Comparison of ENCODE assay signal across 8 mouse cellular contexts in genomic region chr16:13256667-13257527, GRCm38 (mm10). TPM values are rescaled to one million over a fixed set of nuclear protein-coding genes. Genes with fewer than 3 reads are reported as not detected.
DNase-seq lines count a peak whose midpoint lies in the region; ATAC-seq and TF ChIP-seq lines count a peak whose summit lies in the region.

No protein-coding gene starts in this region.

- H3K4me2 ChIP-seq in forebrain, embryonic 11.5 days (ENCODE audit: low read depth, low read length, severe bottlenecking) = peak overlapping the region; percentile 91
- peak overlapping the region; percentile 84 for H3K4me2 ChIP-seq in hindbrain, embryonic 14.5 days (replicated peaks)
- peak overlapping the region; percentile 93 for H3K4me2 ChIP-seq in liver, postnatal 0 days (ENCODE audit: low read depth, low read length)
- peak overlapping the region; percentile 91 for H3K4me2 ChIP-seq in neural tube, embryonic 15.5 days

- H3K36me3 ChIP-seq in forebrain, embryonic 11.5 days (ENCODE audit: control insufficient read depth, insufficient read depth, low read length) = no peaks in the 10 kb centered on the region
- H3K36me3 ChIP-seq in hindbrain, embryonic 14.5 days (replicated peaks; ENCODE audit: control insufficient read depth, insufficient read depth) = no peaks in the 10 kb centered on the region
- H3K36me3 ChIP-seq in liver, postnatal 0 days (replicated peaks; ENCODE audit: insufficient read depth, low read length) = no peaks in the 10 kb centered on the region
- H3K36me3 ChIP-seq in neural tube, embryonic 15.5 days = no peaks in the 10 kb centered on the region

- 6% methylated on average over 58 of the region's 64 CpGs for WGBS in forebrain, embryonic 11.5 days
- WGBS in hindbrain, embryonic 14.5 days = 6% methylated on average over 53 of the region's 64 CpGs
- WGBS in liver, postnatal 0 days (ENCODE audit: insufficient replicate concordance) = 6% methylated on average over 49 of the region's 64 CpGs
- WGBS in neural tube, embryonic 15.5 days = 4% methylated on average over 62 of the region's 64 CpGs

- H3K9me3 ChIP-seq in forebrain, embryonic 11.5 days (ENCODE audit: control insufficient read depth, low read length) = no peaks in the 10 kb centered on the region
- no peaks in the 10 kb centered on the region for H3K9me3 ChIP-seq in hindbrain, embryonic 14.5 days (ENCODE audit: control insufficient read depth, low read length)
- no peaks in the 10 kb centered on the region for H3K9me3 ChIP-seq in liver, postnatal 0 days (ENCODE audit: low read length)
- H3K9me3 ChIP-seq in neural tube, embryonic 15.5 days (replicated peaks) = no peaks in the 10 kb centered on the region

- ATAC-seq in Patski = peak; percentile 38
- peak; percentile 81 for ATAC-seq in forebrain, embryonic 11.5 days (replicated peaks; ENCODE audit: low FRiP score)
- ATAC-seq in hindbrain, embryonic 14.5 days (ENCODE audit: low FRiP score) = peak; percentile 64
- ATAC-seq in liver, postnatal 0 days = peak; percentile 68
- ATAC-seq in neural tube, embryonic 15.5 days (ENCODE audit: low FRiP score) = peak; percentile 79

- TF ChIP-seq CTCF in left cerebral cortex, adult 2 months (IDR thresholded peaks at IDR 0.05) = no peak
- no peak for TF ChIP-seq CTCF in Patski (IDR thresholded peaks at IDR 0.05)
- TF ChIP-seq CTCF in liver, postnatal 0 days (IDR thresholded peaks at IDR 0.05; ENCODE audit: low read depth) = no peak

- POLR2A ChIA-PET in Patski (lab: Charles Lee) = interaction anchor here (1.1 kb wide), 1 partner anchor 35 kb away, joined by 5 read pairs; no protein-coding TSS in a partner anchor

- no peak for TF ChIP-seq EP300 in liver, postnatal 0 days (IDR thresholded peaks at IDR 0.05; ENCODE audit: low read depth)

- in situ Hi-C loops in Patski (cut with MboI; ENCODE audit: low pct_unique_long_range_greater_than_20kb) = no loop called here

- CTCF ChIA-PET in Patski (lab: Charles Lee) = interaction anchor here (0.8 to 1.0 kb wide), 3 partner anchors 10 to 63 kb away, joined by 3 read pairs; no protein-coding TSS in a partner anchor

- peak; percentile 27 to 32 for DNase-seq in left cerebral cortex, adult 2 months (ENCODE audit: extremely low spot score in 1 of 2, low spot score in 2 of 2)
- no peak for DNase-seq in left cerebral cortex, adult 9 months (ENCODE audit: low spot score in 2 of 2)
- DNase-seq in Patski (ENCODE audit: low read depth, low spot score) = no peak
- no peak for DNase-seq in forebrain, embryonic 11.5 days (ENCODE audit: low spot score)
- DNase-seq in hindbrain, embryonic 14.5 days (ENCODE audit: low spot score) = peak; percentile 24
- DNase-seq in liver, postnatal 0 days = no peak
- no peak for DNase-seq in cerebellum, adult 8-10 months

- H3K27ac ChIP-seq in left cerebral cortex, adult 2 months = peak overlapping the region; percentile 97
- peak overlapping the region; percentile 59 for H3K27ac ChIP-seq in forebrain, embryonic 11.5 days (ENCODE audit: low read depth, low read length)
- H3K27ac ChIP-seq in hindbrain, embryonic 14.5 days = peak overlapping the region; percentile 88
- peak overlapping the region; percentile 81 for H3K27ac ChIP-seq in liver, postnatal 0 days (ENCODE audit: low read depth)
- peak overlapping the region; percentile 91 for H3K27ac ChIP-seq in neural tube, embryonic 15.5 days (replicated peaks)

- no peaks in the 10 kb centered on the region for H3K27me3 ChIP-seq in Patski
- no peaks in the 10 kb centered on the region for H3K27me3 ChIP-seq in forebrain, embryonic 11.5 days (ENCODE audit: control insufficient read depth, insufficient read depth, low read length)
- H3K27me3 ChIP-seq in hindbrain, embryonic 14.5 days (ENCODE audit: control insufficient read depth, insufficient read depth, low read length) = no peaks in the 10 kb centered on the region
- H3K27me3 ChIP-seq in liver, postnatal 0 days (ENCODE audit: insufficient read depth, low read length) = no peaks in the 10 kb centered on the region
- no peaks in the 10 kb centered on the region for H3K27me3 ChIP-seq in neural tube, embryonic 15.5 days (replicated peaks)

- H3K9ac ChIP-seq in forebrain, embryonic 11.5 days (ENCODE audit: low read length) = peak overlapping the region; percentile 92
- peak overlapping the region; percentile 79 for H3K9ac ChIP-seq in hindbrain, embryonic 14.5 days
- H3K9ac ChIP-seq in liver, postnatal 0 days (replicated peaks) = peak overlapping the region; percentile 83
- H3K9ac ChIP-seq in neural tube, embryonic 15.5 days (replicated peaks) = peak overlapping the region; percentile 88

- H3K4me3 ChIP-seq in left cerebral cortex, adult 2 months = peak overlapping the region; percentile 76
- H3K4me3 ChIP-seq in forebrain, embryonic 11.5 days (ENCODE audit: low read depth, low read length) = peak overlapping the region; percentile 79
- peak overlapping the region; percentile 83 for H3K4me3 ChIP-seq in hindbrain, embryonic 14.5 days (replicated peaks; ENCODE audit: low read length)
- H3K4me3 ChIP-seq in liver, postnatal 0 days (ENCODE audit: low read depth, low read length) = peak overlapping the region; percentile 78
- H3K4me3 ChIP-seq in neural tube, embryonic 15.5 days (replicated peaks) = peak overlapping the region; percentile 86

- intact Hi-C loops in left cerebral cortex, adult 2 months (cut with DNase I) = loop anchor here (1.0 to 5.0 kb wide), 4 partner anchors 60 to 100 kb away; no protein-coding TSS in a partner anchor

- peaks cover 5% of the 10 kb centered on the region; the same call in 1 of the 2 replicates for H3K4me1 ChIP-seq in forebrain, embryonic 11.5 days (replicated peaks; ENCODE audit: control insufficient read depth, insufficient read depth, low read length)
- peaks cover 9% of the 10 kb centered on the region for H3K4me1 ChIP-seq in hindbrain, embryonic 14.5 days (replicated peaks; ENCODE audit: control insufficient read depth, insufficient read depth, low read length)
- H3K4me1 ChIP-seq in liver, postnatal 0 days (ENCODE audit: insufficient read depth) = peaks cover 18% of the 10 kb centered on the region
- H3K4me1 ChIP-seq in neural tube, embryonic 15.5 days = peaks cover 21% of the 10 kb centered on the region

RNA-seq across cellular contexts. Expression of gene Mrtfb, which starts 0.6 kb away (rescaled TPM):
- total RNA-seq in left cerebral cortex, adult 2 months (2021) = 100 to 1,000 TPM; 188 to 193 TPM
- 18.7 TPM for polyA plus RNA-seq in Patski (2021)
- polyA plus RNA-seq in forebrain, embryonic 11.5 days (2014; fragmentation: Nextera tagmentation; extraction: Ambion mirVana) = 21.9 and 22.4 TPM in 2 replicates
- polyA plus RNA-seq in hindbrain, embryonic 14.5 days (2014; fragmentation: Nextera tagmentation; extraction: Ambion mirVana) = 14.6 and 15.4 TPM in 2 replicates
- 5.8 and 6.0 TPM in 2 replicates for polyA plus RNA-seq in liver, postnatal 0 days (2015; fragmentation: Nextera tagmentation; extraction: Ambion mirVana)
- 9.9 and 14.2 TPM in 2 replicates for polyA plus RNA-seq in neural tube, embryonic 15.5 days (2015; fragmentation: Nextera tagmentation; extraction: Ambion mirVana)

Comparison
In these comparisons a context has a peak if more than half of its experiments do, and no peak if none do; other contexts are left out.
1. DNase-seq: peak in left cerebral cortex, adult 2 months (2 of 2) and hindbrain, embryonic 14.5 days (single experiment); none in left cerebral cortex, adult 9 months (0 of 2), Patski (single experiment), forebrain, embryonic 11.5 days (single experiment), liver, postnatal 0 days (single experiment) and cerebellum, adult 8-10 months (single experiment).
2. Peak in every context shown above with its lines, with median percentiles within 50 percentile points of each other: H3K27ac ChIP-seq, H3K4me3 ChIP-seq, ATAC-seq, H3K4me2 ChIP-seq and H3K9ac ChIP-seq.